In genomic region chr1:92096991-92097525, GRCm38 (mm10) we compare ENCODE assay signal across 27 mouse cellular contexts.
DNase-seq lines count a peak whose midpoint lies in the region; ATAC-seq lines count a peak whose summit lies in the region.
"Had no signal": no experiment of that assay in that cellular context is flagged by ENCODE, and none has a peak within 500 bp of the region (broad histone marks: within the 10 kb centered on the region; RNA-seq: fewer than 3 reads in every experiment).

No protein-coding gene starts in this region.

- H3K4me2 ChIP-seq in limb, embryonic 13.5 days (replicated peaks) = no peak overlapping the region
- H3K4me2 ChIP-seq in hindbrain, embryonic 12.5 days (replicated peaks) = no peak overlapping the region
- H3K4me2 ChIP-seq: embryonic facial prominence, embryonic 15.5 days; forebrain, embryonic 12.5 days; liver, embryonic 15.5 days; lung, embryonic 14.5 days; neural tube, embryonic 13.5 days had no signal

- H3K9me3 ChIP-seq in limb, embryonic 13.5 days = no peaks in the 10 kb centered on the region
- H3K9me3 ChIP-seq in limb, embryonic 10.5 days (replicated peaks) = no peaks in the 10 kb centered on the region
- no peaks in the 10 kb centered on the region for H3K9me3 ChIP-seq in hindbrain, embryonic 12.5 days (replicated peaks)
- H3K9me3 ChIP-seq: embryonic facial prominence, embryonic 15.5 days; forebrain, embryonic 12.5 days; liver, embryonic 15.5 days; neural tube, embryonic 13.5 days had no signal

- peak; percentile 34; the same call in 1 of the 2 replicates for ATAC-seq in frontal cortex, adult (ENCODE audit: low TSS enrichment)
- ATAC-seq in limb, embryonic 13.5 days (ENCODE audit: low FRiP score, low read depth) = no peak
- no peak for ATAC-seq in hindbrain, embryonic 12.5 days (ENCODE audit: low FRiP score)
- ATAC-seq: forebrain, postnatal 0 days; hindbrain, postnatal 0 days; intestine, embryonic 16.5 days had no signal

- no peak overlapping the region for H3K9ac ChIP-seq in limb, embryonic 13.5 days
- H3K9ac ChIP-seq in hindbrain, embryonic 12.5 days = no peak overlapping the region
- H3K9ac ChIP-seq: embryonic facial prominence, embryonic 15.5 days; forebrain, embryonic 12.5 days; forebrain, postnatal 0 days; liver, embryonic 15.5 days; lung, embryonic 14.5 days; neural tube, embryonic 13.5 days had no signal

- H3K4me3 ChIP-seq in limb, embryonic 13.5 days = no peak overlapping the region
- H3K4me3 ChIP-seq in limb, embryonic 10.5 days = no peak overlapping the region
- no peak overlapping the region for H3K4me3 ChIP-seq in hindbrain, embryonic 12.5 days
- H3K4me3 ChIP-seq: embryonic facial prominence, embryonic 15.5 days; forebrain, embryonic 12.5 days; liver, embryonic 15.5 days; neural tube, embryonic 13.5 days had no signal

- H3K36me3 ChIP-seq in limb, embryonic 13.5 days = no peaks in the 10 kb centered on the region
- no peaks in the 10 kb centered on the region for H3K36me3 ChIP-seq in limb, embryonic 10.5 days
- H3K36me3 ChIP-seq in hindbrain, embryonic 12.5 days = no peaks in the 10 kb centered on the region
- H3K36me3 ChIP-seq: embryonic facial prominence, embryonic 15.5 days; forebrain, embryonic 12.5 days; liver, embryonic 15.5 days; neural tube, embryonic 13.5 days had no signal

- 0 out of 2 replicates have a peak overlapping the region, but pooled peaks have one; percentile 48 for H3K27ac ChIP-seq in limb, embryonic 13.5 days
- no peak overlapping the region for H3K27ac ChIP-seq in limb, embryonic 10.5 days
- no peak overlapping the region for H3K27ac ChIP-seq in hindbrain, embryonic 12.5 days
- H3K27ac ChIP-seq: embryonic facial prominence, embryonic 15.5 days; forebrain, embryonic 12.5 days; hindbrain, postnatal 0 days; kidney, postnatal 0 days; liver, embryonic 15.5 days; neural tube, embryonic 13.5 days had no signal

- no peaks in the 10 kb centered on the region for H3K27me3 ChIP-seq in limb, embryonic 13.5 days
- no peaks in the 10 kb centered on the region for H3K27me3 ChIP-seq in limb, embryonic 10.5 days (ENCODE audit: low read depth, poor library complexity, severe bottlenecking)
- H3K27me3 ChIP-seq in hindbrain, embryonic 12.5 days = no peaks in the 10 kb centered on the region
- H3K27me3 ChIP-seq: embryonic facial prominence, embryonic 15.5 days; forebrain, embryonic 12.5 days; liver, embryonic 15.5 days; neural tube, embryonic 13.5 days had no signal

- H3K4me1 ChIP-seq in limb, embryonic 13.5 days = no peaks in the 10 kb centered on the region
- H3K4me1 ChIP-seq in limb, embryonic 10.5 days = no peaks in the 10 kb centered on the region
- H3K4me1 ChIP-seq in hindbrain, embryonic 12.5 days = peaks cover 12% of the 10 kb centered on the region; the same call in 1 of the 2 replicates

- 67% methylated on average over 3 of the region's 3 CpGs for WGBS in limb, embryonic 13.5 days
- WGBS in limb, embryonic 10.5 days = 82% methylated on average over 3 of the region's 3 CpGs
- 80% methylated on average over 3 of the region's 3 CpGs for WGBS in hindbrain, embryonic 12.5 days

- DNase-seq in frontal cortex, adult 2 months (ENCODE audit: extremely low spot score in 1 of 2, low spot score in 1 of 2) = no peak
- no peak for DNase-seq in limb, embryonic 10.5 days (ENCODE audit: low spot score)
- peak; percentile 64 for DNase-seq in brain, adult 2 months (ENCODE audit: low read depth, low spot score)
- peak; percentile 75 for DNase-seq in skeletal muscle tissue, adult 2 months (ENCODE audit: low read depth, low spot score)
- DNase-seq: adrenal gland, adult 2 months; adrenal gland, postnatal 36 days; cerebellum, adult 2 months; cerebellum, postnatal 25 days; embryo, embryonic 11 days; forebrain, postnatal 0 days; kidney, adult 8-10 months; kidney, postnatal 4 days; lung, embryonic 14.5 days; lung, postnatal 14 days; right cerebral cortex, postnatal 14 days; thymus, adult 18-20 months; thymus, postnatal 36 days had no signal

Comparison
In these comparisons a context has a peak if more than half of its experiments do, and no peak if none do; other contexts are left out.
1. DNase-seq: peak in brain, adult 2 months (single experiment) and skeletal muscle tissue, adult 2 months (single experiment); none in frontal cortex, adult 2 months (0 of 2) and limb, embryonic 10.5 days (single experiment).